Mouse (Mus musculus) megakaryocyte-erythroid progenitor cell, adult 5-6 weeks (primary cell): ENCODE measurements around the gene Dock2. TPM values are rescaled to one million over a fixed set of nuclear protein-coding genes. Genes with fewer than 3 reads are reported as not detected.
A peak's percentile ranks its signal among the peaks of the same experiment; 100 is the strongest.
"Not testable (repeated sequence)": the region's sequence is repeated elsewhere in the genome, so short reads cannot be mapped to it uniquely, and the experiment has no call there.

Experiments
- ATAC-seq: replicated peaks from 2 replicates; pipeline ENCODE4 v1.8.0; 2016; ENCODE audit warnings: mild to moderate bottlenecking, inconsistent platforms; ENCODE audit not compliant: severe bottlenecking, poor library complexity, low FRiP score, low TSS enrichment
- total RNA-seq, 2 experiments: library from RNA; stranded (forward) in 1 of 2; stranded (reverse) in 1 of 2; fragments of 200-1000, 215-1000 nt in 1 of 2; fragments of >200 nt in 1 of 2; fragmentation: Nextera tagmentation in 1 of 2; gene quantifications; 2 replicates each; pipeline ENCODE4 v1.2.3; 2014 to 2017

The Dock2 gene
- total RNA-seq, 2 experiments from 2014 or later, result 39.0 to 41.0 TPM

DNA sequence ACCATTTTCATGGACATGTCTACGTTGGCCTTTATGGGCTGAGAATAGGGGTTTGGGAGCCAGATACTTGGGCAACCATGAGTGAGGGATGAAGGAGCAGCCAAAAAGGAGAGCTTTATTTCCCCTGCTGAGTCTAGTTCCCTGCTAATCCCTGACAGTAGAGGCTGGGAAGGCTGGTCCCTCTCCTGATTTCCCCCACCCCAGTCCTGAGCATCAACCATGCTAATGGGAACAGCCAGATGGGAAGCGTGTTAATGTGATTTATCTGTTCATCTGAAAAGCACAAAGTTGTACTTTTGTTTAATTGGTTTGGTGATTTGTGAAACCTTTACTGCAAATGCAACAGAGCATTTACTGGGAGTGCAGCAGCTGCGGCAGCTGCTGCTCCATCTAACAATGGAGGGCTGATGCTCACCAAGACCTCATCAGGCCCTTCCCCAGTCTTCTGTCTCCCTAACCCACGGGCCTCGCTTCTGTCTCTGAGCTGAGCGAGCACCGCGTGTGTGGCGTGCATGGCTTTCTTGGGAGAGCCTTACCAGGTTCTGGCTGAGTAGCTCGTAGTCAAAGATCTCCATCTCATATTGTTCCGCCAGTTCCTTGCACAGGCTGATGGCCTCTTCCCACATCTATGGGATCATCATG is 526.0 kb downstream of the Dock2 start:
- no peak for ATAC-seq

DNA sequence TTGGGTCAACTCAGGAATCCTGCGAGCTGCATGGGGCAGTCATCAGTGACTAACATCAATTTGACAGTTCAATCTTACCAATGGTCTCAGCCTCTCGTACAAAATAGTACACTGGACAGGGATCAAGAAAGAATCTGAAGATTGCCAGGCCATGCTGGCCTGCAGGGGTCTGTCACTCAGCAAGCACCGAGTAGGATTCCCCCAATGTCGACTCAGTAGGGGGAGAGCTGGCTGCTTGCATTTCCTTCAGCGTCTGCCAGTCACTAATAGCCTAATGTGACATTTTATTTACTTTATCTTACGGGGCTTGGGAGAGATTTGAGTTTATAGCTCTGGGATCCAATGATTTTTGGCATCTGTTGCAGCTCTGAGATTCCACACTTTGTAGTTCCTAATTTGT is 540.7 kb downstream of the Dock2 start:
- ATAC-seq, result no peak

DNA sequence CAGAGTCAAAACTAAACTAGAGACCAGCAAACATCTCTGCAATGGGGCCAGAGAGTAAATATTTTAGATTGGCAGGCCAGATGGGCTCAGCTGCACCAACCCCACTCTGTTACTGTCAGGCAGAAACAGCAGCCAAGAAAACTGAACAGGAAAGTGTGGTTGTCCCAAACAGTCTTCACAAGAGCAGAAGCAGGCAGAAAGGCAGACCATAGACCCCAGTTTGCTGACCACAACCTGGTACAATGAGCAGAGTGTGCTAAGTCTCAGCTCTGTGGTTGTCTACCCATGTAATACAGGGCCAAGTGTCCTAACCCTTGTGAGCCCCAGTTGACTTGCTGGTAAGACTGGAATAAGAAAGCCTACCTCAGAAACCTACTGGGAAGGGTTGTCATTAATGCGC is 543.4 kb downstream of the Dock2 start:
- ATAC-seq, result no peak

DNA sequence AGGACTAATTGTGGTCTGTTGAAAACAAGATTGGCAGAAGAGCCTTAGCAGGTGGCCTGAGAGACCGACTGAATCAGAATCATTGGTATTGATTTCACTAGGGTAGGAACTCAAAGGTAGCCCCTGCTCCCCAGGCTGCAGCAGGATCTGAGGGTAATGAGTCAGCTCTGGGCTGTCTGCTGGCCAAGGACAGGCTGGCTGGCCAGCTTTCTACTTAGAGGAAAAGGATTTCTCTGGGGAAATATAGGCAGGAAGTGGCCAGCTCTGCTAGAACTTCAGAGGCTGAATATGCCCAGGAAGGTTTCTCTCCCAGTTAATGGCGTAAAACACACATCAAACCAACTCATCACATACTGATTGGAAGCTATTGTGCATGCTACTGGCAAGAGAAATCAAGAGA is 544.0 kb downstream of the Dock2 start:
- ATAC-seq, result no peak

DNA sequence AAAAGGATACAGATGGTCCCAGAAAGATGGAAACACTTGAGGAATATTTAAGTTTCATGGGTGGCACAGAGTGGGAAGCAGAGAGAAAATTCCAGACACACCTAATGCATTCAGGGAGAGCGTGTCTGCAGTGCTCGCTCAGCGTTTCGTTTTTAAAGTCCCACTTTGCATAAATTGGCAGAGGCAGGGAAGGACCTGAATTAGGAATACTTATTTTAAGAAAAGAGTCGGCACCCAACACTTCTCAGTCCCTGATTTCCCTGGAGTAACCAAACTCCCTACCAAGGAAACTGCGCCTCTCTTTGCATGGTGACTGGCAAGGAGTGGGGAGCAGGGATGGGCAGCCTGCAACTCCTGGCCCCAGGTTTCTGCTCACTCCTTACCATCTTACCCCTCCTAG is 546.8 kb downstream of the Dock2 start:
- ATAC-seq, result no peak

DNA sequence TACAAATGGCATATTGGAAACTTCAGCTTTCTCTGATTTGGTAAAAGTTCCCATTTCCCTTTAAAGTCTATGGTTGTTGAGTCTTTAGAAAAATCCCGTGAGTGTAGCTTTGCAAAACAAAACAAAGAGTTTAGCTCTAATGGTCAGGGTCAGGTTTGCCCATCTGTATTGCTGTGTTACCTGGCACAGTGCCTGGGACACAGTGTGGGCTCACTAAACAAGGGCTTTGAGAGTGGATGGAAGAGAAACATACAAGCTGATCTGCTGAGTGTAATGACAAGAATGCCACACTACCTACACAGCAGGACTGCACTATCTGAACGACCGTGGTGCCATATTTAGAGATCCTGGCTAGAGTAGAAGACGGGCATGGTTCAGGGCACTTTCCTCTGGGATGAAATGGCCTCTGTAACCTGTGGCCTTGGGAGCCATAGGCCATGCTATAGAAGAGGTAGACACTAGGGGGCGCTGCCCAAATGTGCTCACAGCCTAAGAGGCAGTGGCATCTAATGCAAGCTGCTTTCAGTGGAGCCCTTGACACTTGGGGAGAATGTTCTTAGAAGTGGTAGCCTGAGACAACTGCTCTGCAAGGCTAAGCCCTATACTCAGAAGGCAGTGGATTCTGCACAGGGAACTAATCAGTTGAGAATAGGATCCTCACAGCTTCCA is 547.5 kb downstream of the Dock2 start:
- ATAC-seq, result peak; percentile 90

DNA sequence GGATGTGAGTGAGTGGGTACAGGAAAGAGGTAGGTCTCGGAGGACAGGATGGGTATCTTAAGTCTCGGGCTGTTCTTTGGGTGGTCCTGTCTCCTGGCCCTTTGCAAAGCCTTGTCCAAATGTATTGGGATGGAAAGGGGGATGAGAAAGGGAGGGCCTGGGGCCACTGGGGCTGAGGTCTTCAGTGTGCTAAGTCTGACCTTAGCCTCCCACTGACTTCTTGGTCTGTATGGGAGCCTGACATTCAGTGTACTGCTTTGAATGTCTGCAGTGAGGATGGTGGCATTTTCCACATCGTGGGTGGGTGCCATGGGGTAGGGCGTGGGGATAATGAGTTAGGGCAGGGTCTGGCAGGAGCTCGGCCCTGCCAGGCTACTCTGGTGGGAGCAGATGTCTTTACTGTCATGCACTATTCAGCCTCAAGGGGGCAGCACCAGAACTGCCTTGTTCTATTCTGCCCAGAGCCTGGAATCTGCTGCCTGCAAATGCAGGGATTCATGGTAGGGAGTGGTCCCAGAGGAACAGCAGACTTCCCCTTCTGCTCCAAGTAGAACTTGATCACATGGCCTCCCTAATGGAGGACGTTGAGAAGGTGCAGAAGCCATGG is 554.8 kb downstream of the Dock2 start:
- peak; percentile 89 for ATAC-seq

DNA sequence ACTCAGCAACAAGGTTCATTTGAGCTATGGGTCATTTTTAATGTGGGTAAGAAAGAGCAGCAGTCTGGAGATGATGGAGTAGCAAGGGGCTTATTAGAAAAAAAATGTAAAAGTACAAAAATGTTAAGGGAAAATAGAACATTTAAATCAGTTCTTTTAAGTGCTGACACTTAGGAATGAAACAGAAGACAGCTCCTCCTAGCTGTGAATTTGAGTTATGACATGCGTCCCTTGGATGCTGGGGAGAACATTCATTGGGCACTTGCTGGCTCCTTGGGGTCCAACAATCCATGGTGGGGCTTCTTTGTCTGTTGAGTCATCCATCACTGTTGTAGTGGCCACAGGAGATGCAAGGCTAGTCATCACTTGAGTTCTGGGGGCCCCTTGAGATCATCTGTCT is 556.5 kb downstream of the Dock2 start:
- ATAC-seq, result no peak

DNA sequence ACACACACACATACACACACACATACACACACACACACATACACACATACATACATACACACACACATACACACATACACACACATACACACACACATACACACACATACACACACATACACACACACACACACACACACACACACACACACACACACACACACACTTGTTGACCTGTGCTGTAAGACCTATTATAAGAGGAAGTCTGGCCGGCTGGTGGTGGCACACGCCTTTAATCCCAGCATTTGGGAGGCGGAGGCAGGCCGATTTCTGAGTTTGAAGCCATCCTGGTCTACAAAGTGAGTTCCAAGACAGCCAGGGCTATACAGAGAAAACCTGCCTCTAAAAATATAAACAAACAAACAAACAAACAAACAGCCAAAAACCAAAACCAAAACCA is 563.1 kb downstream of the Dock2 start:
- not testable (repeated sequence) for ATAC-seq

DNA sequence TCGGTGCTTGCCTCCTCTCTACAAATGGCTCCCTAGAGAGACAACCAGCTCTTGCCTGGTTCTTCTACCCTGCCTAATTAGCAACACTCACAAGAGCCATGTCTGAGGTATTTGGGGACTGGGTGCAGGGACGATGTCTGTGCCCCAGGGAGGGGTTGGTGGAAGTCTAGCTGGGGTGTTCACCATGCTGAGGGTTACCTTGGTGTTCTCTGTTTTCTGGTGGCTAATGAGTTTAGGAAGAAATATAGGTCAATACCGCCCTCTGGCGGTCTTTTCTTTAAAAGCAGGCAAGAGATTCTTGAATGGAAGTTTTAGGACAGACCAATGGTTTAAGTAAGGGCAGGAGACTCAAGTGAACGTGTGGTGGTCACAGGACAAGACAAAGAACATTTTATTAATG is 570.8 kb downstream of the Dock2 start:
- peak; percentile 61; the same call in 1 of the 2 replicates for ATAC-seq

DNA sequence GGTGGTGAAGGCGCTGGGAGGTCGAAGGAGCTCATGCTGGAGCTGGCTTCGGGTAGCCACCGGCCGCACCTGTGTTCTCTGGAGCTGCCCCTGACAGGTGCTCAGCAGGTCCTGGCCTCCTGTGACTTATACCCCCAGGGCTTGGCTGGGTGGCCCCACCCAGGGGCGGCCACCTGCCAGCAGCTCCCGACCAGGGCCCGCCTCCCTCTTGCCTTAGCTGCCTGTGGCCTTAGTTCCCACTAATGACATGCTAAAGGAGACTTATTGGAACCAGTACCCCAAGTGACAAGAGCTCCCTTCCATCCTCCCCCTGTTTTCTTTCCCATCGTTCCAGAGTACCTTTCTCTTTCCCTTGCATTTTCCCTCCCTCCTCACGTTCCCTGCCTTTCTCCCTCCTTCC is 575.7 kb downstream of the Dock2 start, which contains the start of gene Foxi1:
Gene Foxi1 (minus strand): TSS at position 101 of the 400 bp plus-strand sequence.
- no peak for ATAC-seq

DNA sequence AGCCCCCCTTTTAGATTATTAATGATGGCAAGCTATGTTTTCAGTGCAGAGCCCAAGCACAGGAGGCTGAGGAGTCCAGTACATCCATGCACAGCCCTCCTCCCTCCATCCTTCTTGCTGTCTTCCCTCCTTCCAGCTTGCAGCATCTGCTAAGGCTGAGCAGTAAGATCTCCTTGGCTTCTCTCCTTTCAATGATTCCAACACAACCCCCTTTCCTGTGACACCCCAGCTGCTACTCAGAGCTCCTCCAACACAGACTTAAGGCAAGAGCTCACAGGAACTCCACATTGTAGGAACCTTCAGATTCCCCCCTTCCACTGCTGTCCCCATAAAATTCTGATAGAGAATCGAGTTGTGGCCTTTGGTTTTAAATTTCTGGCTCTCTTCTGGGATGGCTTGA is 580.9 kb downstream of the Dock2 start:
- no peak for ATAC-seq

DNA sequence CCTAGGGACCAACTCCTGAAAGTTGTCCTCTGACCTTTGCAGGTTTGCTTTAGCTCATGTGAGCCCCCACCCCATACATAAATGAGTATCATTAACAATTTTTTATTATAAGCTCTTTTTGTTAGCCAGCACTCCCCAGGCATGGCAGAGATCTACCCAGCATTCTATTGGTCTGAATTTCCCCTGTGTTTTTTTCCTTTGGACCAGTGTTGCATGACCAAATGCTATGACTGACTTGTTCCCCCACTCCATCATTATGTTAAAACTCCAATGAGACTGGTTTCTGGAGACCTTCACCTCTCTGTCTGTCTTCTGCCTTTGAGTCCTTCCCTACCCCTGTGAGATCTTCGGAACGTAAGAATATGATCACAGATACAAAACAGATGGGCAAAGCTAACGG is 588.5 kb downstream of the Dock2 start:
- no peak for ATAC-seq

DNA sequence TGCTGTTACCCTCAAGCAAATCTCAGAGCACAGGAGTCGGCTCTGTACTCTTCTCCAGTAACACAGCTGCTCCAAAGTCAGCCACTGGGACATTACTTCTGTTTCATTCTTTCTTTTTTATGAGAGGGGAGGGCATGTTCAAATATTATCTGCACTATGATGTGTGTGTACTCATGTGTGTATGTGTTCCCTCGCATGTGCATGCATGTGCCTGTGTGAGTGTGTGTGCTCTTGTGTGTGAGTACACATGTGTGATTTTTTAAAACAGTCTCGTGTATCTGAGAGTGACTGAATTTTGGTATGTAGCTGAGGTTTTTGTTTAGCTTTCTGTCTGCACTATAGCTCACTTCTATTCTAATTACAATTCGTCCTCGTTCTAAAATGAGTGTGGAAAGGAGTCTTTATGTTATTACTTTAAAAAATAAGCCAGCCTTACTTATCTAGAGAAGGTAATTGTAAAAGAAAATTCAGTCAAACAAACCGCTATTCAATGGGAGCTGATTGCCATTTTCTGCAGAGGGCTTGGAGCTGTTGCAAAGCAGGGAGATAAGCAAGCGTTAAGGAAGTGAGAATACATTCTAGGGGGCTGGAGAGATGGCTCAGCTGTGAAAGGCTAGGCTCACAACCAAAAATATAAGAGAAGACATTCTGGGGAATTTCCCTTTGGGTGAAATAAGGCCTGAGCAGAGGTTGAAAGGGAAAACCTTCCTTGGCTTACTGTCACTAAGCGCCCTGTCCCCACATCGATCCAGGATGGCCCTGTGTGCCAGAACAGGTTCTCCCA is 589.3 kb downstream of the Dock2 start:
- no peak for ATAC-seq

DNA sequence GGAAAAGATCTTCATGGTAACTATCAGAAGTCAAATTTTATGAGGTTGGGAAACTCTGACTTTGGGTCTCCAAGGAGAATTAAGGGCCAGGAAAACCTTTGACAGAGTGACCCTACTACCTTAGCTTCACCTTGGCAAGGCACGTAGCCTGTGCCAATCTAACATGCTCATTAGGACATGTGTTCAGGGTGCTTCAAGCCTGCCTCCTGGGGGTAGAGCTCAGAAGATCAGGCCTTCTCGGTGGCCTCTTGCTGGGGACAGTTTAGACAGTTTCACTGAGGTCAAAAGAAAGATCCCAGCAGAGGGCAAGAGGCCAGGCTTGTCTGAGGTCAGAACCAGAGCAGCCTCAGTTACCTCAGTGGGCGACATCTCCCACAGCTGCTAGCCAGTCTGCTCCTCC is 590.0 kb downstream of the Dock2 start:
- ATAC-seq, result no peak

DNA sequence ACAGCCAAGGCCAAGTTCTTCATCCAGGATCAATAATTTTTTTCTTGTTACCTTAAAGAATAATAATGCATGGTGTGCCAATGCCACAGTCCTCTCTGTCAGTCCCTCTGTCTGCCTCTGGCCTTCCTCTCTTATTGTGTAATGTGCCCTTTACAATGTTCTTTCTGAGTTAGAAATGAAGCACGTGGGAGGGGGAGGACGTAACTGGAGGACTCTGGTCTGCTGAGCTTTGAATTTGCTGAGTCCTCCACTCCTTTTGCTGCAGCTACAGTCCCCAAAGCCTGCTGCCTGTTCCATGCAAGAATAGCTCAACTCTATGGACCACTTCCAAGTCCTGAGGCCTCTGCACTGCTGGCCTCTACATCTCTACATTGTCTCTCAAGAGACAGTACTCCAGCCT is 599.4 kb downstream of the Dock2 start:
- no peak for ATAC-seq

DNA sequence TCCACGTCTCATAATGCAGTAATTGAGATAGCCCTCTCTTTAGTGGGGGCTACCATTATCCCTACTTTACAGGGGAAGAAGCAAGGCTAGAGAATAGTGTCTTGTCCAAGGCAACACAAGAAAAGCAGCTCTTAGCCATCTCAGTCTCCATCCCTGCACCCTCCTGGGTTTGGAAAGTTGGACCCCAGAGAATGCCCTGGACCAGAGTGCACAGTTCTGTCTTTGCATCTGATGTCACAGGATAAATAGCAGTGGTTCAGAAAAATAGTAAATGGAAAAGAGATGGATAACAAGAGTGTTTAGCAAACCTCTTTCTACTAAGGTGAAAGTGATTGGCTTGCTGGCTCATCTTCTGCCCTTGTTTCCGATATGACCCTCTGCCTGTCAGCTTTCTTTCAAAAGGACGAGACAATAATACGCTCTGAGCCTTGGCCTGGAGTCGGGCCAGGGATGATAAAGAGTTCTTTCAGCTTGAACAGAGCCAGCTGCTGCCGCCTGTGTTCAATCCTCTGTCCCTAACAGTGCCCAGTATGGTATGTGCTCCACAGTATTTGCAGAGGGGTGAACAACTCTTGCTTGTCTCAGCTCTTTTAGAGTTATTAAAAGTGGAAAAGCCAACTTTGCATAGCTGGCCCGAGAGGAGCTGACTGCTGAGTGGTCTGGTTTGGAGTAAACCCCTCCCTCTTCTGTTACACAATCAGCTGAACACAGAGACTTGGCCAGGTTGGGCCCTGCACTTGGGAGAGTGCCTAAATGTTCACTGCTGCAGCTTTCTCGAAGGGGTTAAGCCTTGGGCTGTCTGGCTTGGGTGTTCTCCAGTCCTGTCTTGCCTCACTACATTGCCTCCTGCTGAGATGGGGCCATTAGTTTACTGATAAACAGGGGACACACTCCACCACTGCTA is 602.2 kb downstream of the Dock2 start:
- ATAC-seq, result no peak

DNA sequence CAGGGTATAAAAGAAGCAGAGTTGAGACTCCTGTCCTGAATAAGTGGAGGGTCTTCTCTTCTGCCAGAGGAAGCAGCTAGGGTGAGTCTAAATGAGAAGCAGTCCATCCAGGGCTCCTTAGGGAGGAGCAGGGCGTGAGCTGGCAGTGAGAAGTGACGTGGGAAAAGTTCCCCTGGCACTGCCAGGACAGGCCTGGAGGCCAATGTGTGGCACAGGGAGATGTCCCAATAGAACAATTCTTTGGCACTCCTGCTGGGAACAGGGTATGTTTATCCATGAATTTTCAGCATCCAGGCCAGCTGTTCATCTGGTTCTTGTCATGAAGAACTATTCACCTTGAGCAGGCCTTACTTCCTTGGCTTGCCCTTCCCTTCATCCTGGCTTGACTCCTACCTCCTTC is 604.9 kb downstream of the Dock2 start:
- ATAC-seq, result no peak
